Comparison of ENCODE assay signal across 21 mouse cellular contexts in genomic region chr12:99633678-99634077, GRCm38 (mm10).
DNase-seq lines count a peak whose midpoint lies in the region; ATAC-seq and TF ChIP-seq lines count a peak whose summit lies in the region.
"Had no signal": no experiment of that assay in that cellular context is flagged by ENCODE, and none has a peak within 500 bp of the region (broad histone marks: within the 10 kb centered on the region; RNA-seq: fewer than 3 reads in every experiment).

No protein-coding gene starts in this region.

- ATAC-seq in intestine, embryonic 16.5 days, result peak; percentile 40; the same call in 1 of the 2 replicates
- ATAC-seq in intestine, embryonic 15.5 days, result no peak
- ATAC-seq in intestine, postnatal 0 days, result peak; percentile 75
- no peak for ATAC-seq in neural tube, embryonic 15.5 days (ENCODE audit: low FRiP score)
- ATAC-seq: forebrain, postnatal 0 days had no signal

- H3K27ac ChIP-seq in intestine, embryonic 16.5 days (ENCODE audit: low read length), result no peak overlapping the region
- H3K27ac ChIP-seq in intestine, embryonic 15.5 days, result no peak overlapping the region
- no peak overlapping the region for H3K27ac ChIP-seq in CH12.LX (ENCODE audit: insufficient read depth, low read depth)
- H3K27ac ChIP-seq in intestine, postnatal 0 days (ENCODE audit: low read depth, low read length), result no peak overlapping the region
- H3K27ac ChIP-seq in neural tube, embryonic 15.5 days (replicated peaks), result no peak overlapping the region
- H3K27ac ChIP-seq: embryonic facial prominence, embryonic 13.5 days; hindbrain, embryonic 14.5 days; layer of hippocampus, adult 2 months had no signal

- TF ChIP-seq RAD21 in CH12.LX (IDR thresholded peaks at IDR 0.05; ENCODE audit: low read depth, low read length), result no peak

- in situ Hi-C loops in CH12.LX (cut with MboI; ENCODE audit: low pct_ligation_motif_present, low pct_unique_long_range_greater_than_20kb, low sequenced_read_pairs), result loop anchor here (25.0 kb wide), 1 partner anchor 546 kb away; no protein-coding TSS in a partner anchor

- no peaks in the 10 kb centered on the region for H3K4me1 ChIP-seq in intestine, embryonic 16.5 days (ENCODE audit: control insufficient read depth, insufficient read depth, low read length)
- no peaks in the 10 kb centered on the region for H3K4me1 ChIP-seq in intestine, embryonic 15.5 days (replicated peaks)
- peaks cover 5 to 18% of the 10 kb centered on the region in 2 experiments; a peak in 3 of 4 replicates for H3K4me1 ChIP-seq in CH12.LX (ENCODE audit: control insufficient read depth in 1 of 2, insufficient read depth in 2 of 2)
- no peaks in the 10 kb centered on the region for H3K4me1 ChIP-seq in intestine, postnatal 0 days (replicated peaks; ENCODE audit: control insufficient read depth, insufficient read depth, low read length)
- no peaks in the 10 kb centered on the region; the same call in 1 of the 2 replicates for H3K4me1 ChIP-seq in neural tube, embryonic 15.5 days
- H3K4me1 ChIP-seq: embryonic facial prominence, embryonic 13.5 days had no signal

- DNase-seq in CH12.LX (ENCODE audit: extremely low read depth), result no peak
- peak; percentile 52 to 71 for DNase-seq in natural killer cell, adult 2 months (ENCODE audit: low spot score in 2 of 2)
- no peak for DNase-seq in layer of hippocampus, adult 9-10 months (ENCODE audit: low spot score)
- DNase-seq: adrenal gland, adult 8-10 months; B cell, adult 2 months; cerebellum, adult 9-11 months; forebrain, postnatal 0 days; heart, postnatal 10 days; kidney, adult 2 months; kidney, postnatal 10 days; lung, embryonic 14.5 days; thymus, adult 2 months had no signal

- WGBS in intestine, embryonic 16.5 days, result 81% methylated on average over 10 of the region's 10 CpGs
- WGBS in intestine, embryonic 15.5 days, result 85% methylated on average over 10 of the region's 10 CpGs
- WGBS in intestine, postnatal 0 days, result 64% methylated on average over 10 of the region's 10 CpGs
- 92% methylated on average over 10 of the region's 10 CpGs for WGBS in neural tube, embryonic 15.5 days

- H3K36me3 ChIP-seq in intestine, embryonic 16.5 days (ENCODE audit: control insufficient read depth, insufficient read depth, low read length), result no peaks in the 10 kb centered on the region
- no peaks in the 10 kb centered on the region for H3K36me3 ChIP-seq in intestine, embryonic 15.5 days
- H3K36me3 ChIP-seq in CH12.LX (replicated peaks in 1 of 2; ENCODE audit: control insufficient read depth in 1 of 2, insufficient read depth in 1 of 2, low read length in 1 of 2), result no peaks in the 10 kb centered on the region
- H3K36me3 ChIP-seq in intestine, postnatal 0 days (ENCODE audit: control insufficient read depth, insufficient read depth), result no peaks in the 10 kb centered on the region
- no peaks in the 10 kb centered on the region for H3K36me3 ChIP-seq in neural tube, embryonic 15.5 days
- H3K36me3 ChIP-seq: embryonic facial prominence, embryonic 13.5 days had no signal

- no peaks in the 10 kb centered on the region for H3K27me3 ChIP-seq in intestine, embryonic 16.5 days (replicated peaks; ENCODE audit: control insufficient read depth, insufficient read depth, low read length)
- H3K27me3 ChIP-seq in intestine, embryonic 15.5 days (replicated peaks), result 0 out of 2 replicates have a peak, but pooled peaks cover 3% of the 10 kb centered on the region
- H3K27me3 ChIP-seq in CH12.LX (replicated peaks), result no peaks in the 10 kb centered on the region
- H3K27me3 ChIP-seq in intestine, postnatal 0 days (replicated peaks; ENCODE audit: control insufficient read depth, insufficient read depth, low read length), result no peaks in the 10 kb centered on the region
- H3K27me3 ChIP-seq in neural tube, embryonic 15.5 days (replicated peaks), result no peaks in the 10 kb centered on the region
- H3K27me3 ChIP-seq: embryonic facial prominence, embryonic 13.5 days had no signal

- H3K79me2 ChIP-seq in CH12.LX (replicated peaks; ENCODE audit: control insufficient read depth, extremely low read depth, insufficient read depth, poor library complexity, severe bottlenecking), result no peaks in the 10 kb centered on the region

- dilution Hi-C loops in CH12.LX (cut with MboI; ENCODE audit: extremely low pct_ligation_motif_present, extremely low pct_unique_long_range_greater_than_20kb, low sequenced_read_pairs), result no loop called here

- no peak overlapping the region for H3K4me3 ChIP-seq in intestine, embryonic 16.5 days (ENCODE audit: low read length)
- H3K4me3 ChIP-seq in intestine, embryonic 15.5 days (replicated peaks), result no peak overlapping the region
- no peak overlapping the region for H3K4me3 ChIP-seq in CH12.LX (replicated peaks in 1 of 3; ENCODE audit: low read depth in 2 of 3, low read length in 2 of 3, poor library complexity in 1 of 3)
- no peak overlapping the region for H3K4me3 ChIP-seq in intestine, postnatal 0 days (ENCODE audit: low read depth, low read length)
- no peak overlapping the region for H3K4me3 ChIP-seq in neural tube, embryonic 15.5 days (replicated peaks)
- H3K4me3 ChIP-seq: embryonic facial prominence, embryonic 13.5 days; layer of hippocampus, adult 2 months had no signal

- H3K9ac ChIP-seq in intestine, embryonic 16.5 days (ENCODE audit: low read depth, low read length), result no peak overlapping the region
- no peak overlapping the region for H3K9ac ChIP-seq in intestine, embryonic 15.5 days
- no peak overlapping the region for H3K9ac ChIP-seq in CH12.LX (ENCODE audit: insufficient read depth, low read depth)
- no peak overlapping the region for H3K9ac ChIP-seq in intestine, postnatal 0 days (ENCODE audit: low read depth, low read length)
- no peak overlapping the region for H3K9ac ChIP-seq in neural tube, embryonic 15.5 days (replicated peaks)
- H3K9ac ChIP-seq: embryonic facial prominence, embryonic 13.5 days; forebrain, postnatal 0 days; hindbrain, embryonic 14.5 days; lung, embryonic 14.5 days had no signal

- peak; percentile 16; the same call in 1 of the 2 replicates for TF ChIP-seq EP300 in CH12.LX (IDR thresholded peaks at IDR 0.05; ENCODE audit: low read length)

- no peak overlapping the region for H3K4me2 ChIP-seq in intestine, embryonic 16.5 days (ENCODE audit: low read depth, low read length)
- H3K4me2 ChIP-seq in intestine, embryonic 15.5 days (replicated peaks), result no peak overlapping the region
- no peak overlapping the region for H3K4me2 ChIP-seq in CH12.LX (ENCODE audit: insufficient read depth, low read depth, poor library complexity, severe bottlenecking)
- no peak overlapping the region for H3K4me2 ChIP-seq in intestine, postnatal 0 days (replicated peaks; ENCODE audit: low read depth)
- no peak overlapping the region for H3K4me2 ChIP-seq in neural tube, embryonic 15.5 days
- H3K4me2 ChIP-seq: embryonic facial prominence, embryonic 13.5 days; heart, embryonic 11.5 days; hindbrain, embryonic 14.5 days; liver, embryonic 11.5 days; lung, embryonic 14.5 days had no signal

- TF ChIP-seq POLR2A in CH12.LX (IDR thresholded peaks at IDR 0.05; ENCODE audit: low read depth, low read length), result no peak

- no peak for TF ChIP-seq CTCF in CH12.LX (conservative IDR thresholded peaks at IDR 0.05 in 1 of 2, IDR thresholded peaks at IDR 0.05 in 1 of 2; ENCODE audit: low read depth in 2 of 2, low read length in 2 of 2)
- no peak for TF ChIP-seq CTCF in intestine, postnatal 0 days (IDR thresholded peaks at IDR 0.05; ENCODE audit: low read depth)

- H3K9me3 ChIP-seq in intestine, embryonic 16.5 days (ENCODE audit: control insufficient read depth, low read length), result no peaks in the 10 kb centered on the region; the same call in 1 of the 2 replicates
- no peaks in the 10 kb centered on the region for H3K9me3 ChIP-seq in intestine, embryonic 15.5 days
- peaks cover 9% of the 10 kb centered on the region for H3K9me3 ChIP-seq in CH12.LX (replicated peaks; ENCODE audit: low read length)
- no peaks in the 10 kb centered on the region for H3K9me3 ChIP-seq in intestine, postnatal 0 days (ENCODE audit: control insufficient read depth)
- H3K9me3 ChIP-seq in neural tube, embryonic 15.5 days (replicated peaks), result no peaks in the 10 kb centered on the region

TF ChIP-seq in CH12.LX, 34 proteins besides CTCF, POLR2A, EP300 and RAD21:
- TF ChIP-seq ZC3H11A (IDR thresholded peaks at IDR 0.05; ENCODE audit: low read depth, low read length) (no peak), JUN (IDR thresholded peaks at IDR 0.05; ENCODE audit: insufficient read depth, low read depth, low read length) (no peak), ZKSCAN1 (IDR thresholded peaks at IDR 0.05; ENCODE audit: borderline replicate concordance, low read depth, low read length) (no peak), MYC (IDR thresholded peaks at IDR 0.05; ENCODE audit: low read depth, low read length) (no peak), SIN3A (IDR thresholded peaks at IDR 0.05; ENCODE audit: low read length) (no peak), IRF4 (IDR thresholded peaks at IDR 0.05; ENCODE audit: low read depth, low read length) (0 out of 2 replicates have a peak, but pooled peaks have one; percentile 11), E2F4 (IDR thresholded peaks at IDR 0.05; ENCODE audit: insufficient replicate concordance, low read depth, low read length) (no peak), BHLHE40 (IDR thresholded peaks at IDR 0.05; ENCODE audit: low read depth, low read length) (peak; percentile 41; the same call in 1 of the 2 replicates), UBTF (IDR thresholded peaks at IDR 0.05; ENCODE audit: low read depth, low read length) (no peak), POLR2AphosphoS2 (IDR thresholded peaks at IDR 0.05; ENCODE audit: low read depth, low read length) (no peak), ELF1 (IDR thresholded peaks at IDR 0.05; ENCODE audit: low read depth, low read length) (no peak), JUND (conservative IDR thresholded peaks at IDR 0.05; ENCODE audit: low read depth, low read length) (no peak), ZNF384 (IDR thresholded peaks at IDR 0.05; ENCODE audit: low read depth, low read length) (no peak), HCFC1 (IDR thresholded peaks at IDR 0.05; ENCODE audit: low read depth, low read length) (no peak), MXI1 (IDR thresholded peaks at IDR 0.05; ENCODE audit: low read depth, low read length) (no peak)

Comparison
In these comparisons a context has a peak if more than half of its experiments do, and no peak if none do; other contexts are left out.
1. ATAC-seq: peak in intestine, embryonic 16.5 days (single experiment) and intestine, postnatal 0 days (single experiment); none in intestine, embryonic 15.5 days (single experiment) and neural tube, embryonic 15.5 days (single experiment).
2. DNase-seq: peak in natural killer cell, adult 2 months (2 of 2); none in CH12.LX (single experiment) and layer of hippocampus, adult 9-10 months (single experiment).